Mouse (Mus musculus): Measurements from ENCODE around the gene Rassf8.

GRCm38 (mm10) chr6:145865886-145866851 is 119.6 kb downstream of the Rassf8 start:
- TF ChIP-seq POLR2A (IDR thresholded peaks at IDR 0.05; ENCODE audit: insufficient read length, low read depth) (peak; percentile 89), MYOG (IDR thresholded peaks at IDR 0.05; ENCODE audit: control insufficient read depth in 1 of 3, insufficient read depth in 1 of 3, insufficient read length in 2 of 3, low read depth in 2 of 3) (peak in 2 of 3 experiments; percentile 52 to 58), TCF12 (IDR thresholded peaks at IDR 0.05; ENCODE audit: insufficient read depth, poor library complexity, severe bottlenecking) (no peak), USF1 (IDR thresholded peaks at IDR 0.05; ENCODE audit: low read depth) (peak; percentile 89), TCF3 (IDR thresholded peaks at IDR 0.05; ENCODE audit: insufficient read length, low read depth) (no peak), REST (IDR thresholded peaks at IDR 0.05; ENCODE audit: insufficient read depth, insufficient read length) (no peak), MAX (IDR thresholded peaks at IDR 0.05; ENCODE audit: low read depth) (no peak), CEBPB (IDR thresholded peaks at IDR 0.05; ENCODE audit: insufficient read depth, poor library complexity, severe bottlenecking) (no peak)

All from myocyte (in vitro differentiated cells).